Mouse (Mus musculus): Measurements from ENCODE around the gene Mon2.
A peak's percentile ranks its signal among the peaks of the same experiment; 100 is the strongest.

The Mon2 gene

DNA sequence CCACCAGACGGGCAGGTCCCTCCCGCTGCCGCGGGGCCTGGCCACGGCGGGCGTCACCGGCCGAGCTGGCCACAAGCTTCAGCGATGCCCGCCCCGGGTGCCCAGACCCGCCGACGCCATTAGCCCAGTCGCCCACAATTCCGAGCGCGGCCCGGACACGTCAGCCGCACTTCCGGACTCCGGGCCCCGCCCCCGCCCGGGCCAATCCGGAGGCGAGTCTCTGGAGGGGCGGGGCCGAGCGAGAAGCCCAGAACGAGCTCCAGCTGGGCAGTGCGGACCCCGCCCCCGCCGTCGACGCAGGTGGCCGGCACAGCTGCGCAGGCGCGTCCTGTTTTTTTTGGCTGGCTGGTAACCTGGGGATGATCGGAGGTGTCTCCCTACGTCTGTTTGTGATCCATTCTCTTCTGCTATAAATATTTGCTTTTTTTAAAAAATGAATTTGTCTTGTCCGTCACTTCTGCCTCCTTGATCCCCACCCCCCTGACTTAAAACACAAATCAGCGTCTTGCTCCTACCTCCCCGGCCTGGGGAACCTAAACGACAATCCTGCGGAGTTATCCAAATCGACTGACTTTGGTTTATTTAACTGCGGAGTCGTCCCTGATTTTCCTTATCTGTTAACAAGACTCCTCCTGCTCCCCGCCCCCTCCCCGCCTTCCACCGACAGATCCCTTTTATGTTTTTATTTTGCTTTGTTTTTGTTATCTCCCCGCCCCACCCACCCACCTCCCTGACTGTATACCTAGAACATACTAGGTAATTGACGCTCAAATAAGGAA lies at the start of gene Mon2:
Mon2 (minus strand) TSS at position 261 of the 779 bp plus-strand sequence.
- DNase-seq (ENCODE audit: low read depth): peak; percentile 92

DNA sequence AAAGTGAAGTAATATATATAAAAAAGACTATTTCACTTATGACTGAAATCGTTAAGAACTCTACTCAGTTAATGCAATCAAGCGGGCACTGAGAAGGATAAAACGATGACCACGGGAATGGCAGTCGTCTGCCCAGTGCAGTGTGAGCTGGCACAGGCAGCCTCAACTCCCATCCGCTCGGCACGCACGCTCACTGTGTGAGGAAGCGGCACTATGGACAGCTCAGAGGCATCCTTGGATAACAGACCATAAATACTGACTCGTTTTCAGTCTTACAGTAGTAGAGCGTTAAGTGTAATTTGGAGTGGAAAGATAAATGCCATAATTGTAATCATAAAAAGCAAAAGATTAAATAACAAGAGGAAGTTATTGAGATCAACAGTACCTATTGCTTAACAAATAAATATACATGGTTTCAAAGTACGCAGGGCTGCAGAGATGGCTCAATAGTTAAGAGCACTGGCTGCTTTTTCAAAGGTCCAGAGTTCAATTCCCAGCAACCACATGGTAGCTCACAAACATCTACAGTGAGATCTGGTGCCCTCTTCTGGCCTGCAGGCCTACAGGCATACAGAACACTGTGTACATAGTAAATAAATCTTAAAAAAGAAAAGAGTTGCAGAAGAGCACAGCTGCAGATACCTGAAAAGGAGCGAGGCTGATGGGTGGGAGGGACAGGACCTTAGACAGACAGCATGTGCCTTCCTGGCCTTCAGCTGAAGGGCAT lies 44.5 kb upstream of the Mon2 start:
- DNase-seq (ENCODE audit: low read depth): peak; percentile 37

DNA sequence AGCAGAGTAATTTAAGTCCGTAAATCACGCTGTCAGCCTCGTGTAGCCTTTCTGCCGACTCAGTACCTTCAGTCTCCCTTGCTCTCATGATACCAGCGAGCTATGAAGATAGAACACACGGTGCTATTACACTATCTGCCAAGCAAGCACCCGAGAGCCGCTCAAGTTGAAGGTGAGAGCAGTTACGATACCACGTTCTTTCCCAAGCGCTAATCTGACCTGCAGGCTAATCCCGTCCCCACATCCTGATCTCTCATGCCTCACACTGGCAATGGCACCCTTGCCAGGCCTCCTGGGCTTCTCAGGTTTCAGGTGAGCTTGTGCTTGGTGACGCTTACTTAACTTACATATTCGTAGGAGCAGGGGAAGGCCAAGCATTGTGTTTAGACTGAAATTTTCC lies 40.6 kb upstream of the Mon2 start:
- DNase-seq (ENCODE audit: low read depth): no peak

DNA sequence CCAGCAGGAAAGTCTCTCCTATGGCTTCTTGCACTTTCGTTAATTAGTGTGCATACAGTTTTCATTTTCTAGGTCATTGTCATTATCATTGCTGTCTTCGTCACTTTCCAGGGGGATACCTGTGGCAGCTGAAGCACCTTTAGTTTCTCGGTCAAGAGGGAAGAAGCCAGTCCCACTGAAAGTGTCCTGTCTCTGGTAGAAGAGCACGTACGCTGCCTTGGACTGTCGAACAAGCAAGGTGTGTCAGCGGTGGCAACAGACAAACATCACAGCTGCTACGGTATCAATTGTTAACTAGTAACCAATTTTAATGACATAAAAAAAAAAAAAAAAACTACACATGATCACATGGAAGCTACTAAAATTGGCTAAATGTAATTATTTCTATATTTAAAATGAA lies 37.2 kb upstream of the Mon2 start:
- DNase-seq (ENCODE audit: low read depth): no peak

DNA sequence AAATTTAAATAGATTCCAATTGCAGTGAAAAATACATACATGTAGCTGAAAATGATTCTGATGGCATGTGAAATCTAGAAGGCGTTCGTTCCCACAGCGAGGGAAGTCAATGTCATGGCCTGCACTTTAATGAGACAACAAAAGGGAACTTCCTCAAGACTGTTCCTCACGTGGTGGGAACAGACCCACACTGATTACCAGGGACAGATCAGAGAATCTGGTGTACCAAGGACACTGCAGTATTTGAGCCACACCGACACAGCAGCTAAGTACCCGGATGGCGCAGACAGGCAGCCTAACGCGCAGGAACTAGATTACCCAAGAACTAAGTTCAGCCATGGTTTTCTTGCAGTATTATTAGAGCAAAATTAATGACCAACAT lies 36.5 kb upstream of the Mon2 start:
- no peak for DNase-seq (ENCODE audit: low read depth)

DNA sequence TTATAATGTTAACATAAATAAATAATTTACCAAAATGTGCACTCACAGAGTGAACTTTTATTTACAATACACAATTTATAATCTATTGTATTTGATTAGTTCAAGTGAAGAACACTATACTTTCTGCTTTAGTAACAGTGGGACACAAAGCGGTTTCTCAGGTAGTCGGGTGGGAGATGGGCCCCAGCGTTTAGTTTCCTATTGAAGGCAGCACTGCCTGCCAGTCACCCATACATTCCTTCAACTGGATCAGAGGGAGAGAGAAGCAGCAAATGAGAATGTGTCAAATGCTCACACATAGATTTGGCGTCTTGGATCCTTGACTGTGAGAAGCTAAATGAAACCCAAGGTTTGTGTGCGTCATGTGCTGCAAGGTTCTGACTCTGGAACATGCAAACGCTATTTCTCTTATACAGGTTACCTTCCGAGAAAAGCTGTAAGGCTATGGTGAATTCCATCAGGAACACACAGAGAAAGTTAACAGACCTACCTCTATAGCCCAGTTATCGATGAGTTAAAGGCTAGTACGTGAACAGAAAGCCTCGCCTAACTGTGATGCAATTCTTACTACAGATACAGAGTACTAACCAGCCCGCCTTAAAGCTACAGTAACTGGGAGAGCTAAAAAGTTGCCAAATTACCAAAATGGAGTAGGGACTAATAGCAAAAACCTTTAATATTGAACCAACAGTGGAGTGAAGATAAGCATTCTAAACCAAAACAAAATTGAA lies 35.9 kb upstream of the Mon2 start:
- no peak for DNase-seq (ENCODE audit: low read depth)

DNA sequence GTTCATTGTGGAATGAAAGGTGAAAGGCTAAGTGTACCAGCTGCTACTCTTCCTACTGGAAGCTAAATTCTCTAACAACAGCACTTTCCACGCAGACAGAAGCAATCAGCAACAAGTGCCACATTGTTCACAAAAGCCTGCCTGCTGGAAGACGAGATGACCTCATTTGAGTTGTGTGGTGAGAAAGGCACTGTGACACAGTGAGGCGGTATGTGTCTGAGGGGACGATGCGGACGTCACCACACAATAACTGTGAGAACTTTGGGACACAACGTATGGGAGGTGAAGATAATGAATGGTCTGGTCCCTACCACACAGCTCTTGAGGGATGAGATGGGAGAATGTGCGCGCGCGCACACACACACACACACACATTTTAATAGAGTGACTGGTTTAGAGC lies 34.2 kb upstream of the Mon2 start:
- no peak for DNase-seq (ENCODE audit: low read depth)

DNA sequence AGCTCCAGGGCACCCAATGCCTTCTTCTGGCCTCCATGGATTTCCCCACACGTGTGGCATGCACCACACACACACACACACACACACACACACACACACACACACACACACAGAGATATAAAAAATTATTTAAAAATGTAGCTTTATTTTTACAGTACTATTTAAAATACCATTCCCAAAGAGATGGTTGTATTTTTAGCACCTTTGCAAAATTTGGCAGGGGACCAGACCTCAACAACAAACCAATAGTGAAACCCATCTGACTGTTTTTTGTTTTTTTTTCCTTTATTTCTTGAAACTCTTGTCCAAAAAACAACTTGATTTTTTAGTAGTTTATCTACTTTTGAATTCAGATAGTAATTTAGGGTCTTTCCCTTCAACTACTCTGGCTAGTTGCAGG lies 32.2 kb upstream of the Mon2 start:
- DNase-seq (ENCODE audit: low read depth): no peak

DNA sequence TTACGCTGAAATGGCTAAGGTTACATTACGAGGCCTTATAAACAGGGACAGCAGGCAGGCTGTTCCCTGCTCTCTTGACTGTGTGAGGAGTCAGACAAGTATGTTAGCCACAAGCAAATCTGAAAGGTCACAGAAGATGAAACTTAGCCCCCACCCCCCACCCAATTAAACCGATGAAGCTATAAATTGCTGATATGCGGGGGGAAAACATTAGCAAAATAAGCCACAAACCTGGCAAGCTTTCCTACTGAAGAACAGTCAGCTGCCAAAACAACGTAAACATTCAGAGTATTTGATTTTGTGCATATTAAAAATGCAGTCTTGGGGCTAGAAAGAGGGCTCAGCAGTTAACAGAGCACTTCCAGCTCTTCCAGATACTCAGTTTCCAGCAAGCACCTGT lies 31.8 kb upstream of the Mon2 start:
- DNase-seq (ENCODE audit: low read depth): no peak

DNA sequence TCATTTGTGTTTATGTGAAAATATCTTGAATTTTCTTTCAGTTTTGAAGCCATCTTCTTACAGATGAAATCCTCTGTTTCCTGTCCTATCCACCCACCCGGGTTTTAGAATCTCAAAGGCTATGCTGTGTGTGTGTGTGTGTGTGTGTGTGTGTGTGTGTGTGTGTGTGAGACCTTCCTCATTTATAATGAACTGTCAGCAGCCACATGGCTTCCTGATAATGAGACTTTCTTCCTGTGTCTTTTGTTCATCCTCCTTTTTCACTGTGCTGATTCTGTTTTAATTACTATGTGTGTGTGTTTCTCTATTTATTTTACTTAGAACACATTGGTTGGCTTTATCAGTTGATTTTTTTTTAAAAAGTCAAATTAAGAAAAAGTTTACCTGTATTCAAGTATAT lies 25.0 kb upstream of the Mon2 start:
- peak; percentile 46 for DNase-seq (ENCODE audit: low read depth)

DNA sequence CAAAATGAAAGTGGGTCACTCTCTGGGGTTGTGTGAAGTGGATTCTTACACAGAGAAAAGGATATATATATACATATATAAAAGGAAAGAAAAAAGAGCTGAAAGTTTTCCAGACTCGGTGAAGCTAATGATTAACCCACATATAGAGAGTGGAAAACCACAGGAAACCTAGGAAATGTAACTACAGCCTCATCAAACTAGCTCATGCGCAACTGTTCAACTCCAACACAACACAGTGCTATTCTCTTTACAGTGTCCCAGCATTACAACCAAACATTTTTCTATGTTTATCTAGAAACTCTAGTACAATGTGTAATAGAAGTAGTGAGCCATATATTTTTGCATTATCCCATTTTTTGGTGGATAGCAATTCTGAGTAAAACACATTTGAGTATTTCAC lies 24.3 kb upstream of the Mon2 start:
- DNase-seq (ENCODE audit: low read depth): no peak

DNA sequence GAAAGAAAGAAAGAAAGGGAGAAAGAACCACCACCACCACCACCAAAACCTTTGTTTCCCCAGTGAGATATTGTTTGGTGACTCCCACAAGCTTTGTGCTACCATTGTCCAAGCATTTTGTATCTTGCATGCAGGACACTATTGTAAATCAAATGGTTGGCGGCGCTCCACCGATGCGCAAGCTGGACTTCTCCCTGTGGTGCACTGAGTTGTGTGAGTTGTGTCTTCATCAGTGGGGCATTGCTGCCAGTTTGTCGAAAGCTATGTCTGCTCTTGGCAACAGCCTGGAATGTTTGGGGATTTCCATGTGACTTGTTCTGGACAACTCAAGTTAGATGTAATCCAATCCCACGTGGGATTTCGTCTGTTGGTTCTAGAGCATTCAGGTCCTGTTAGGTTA lies 18.2 kb upstream of the Mon2 start:
- no peak for DNase-seq (ENCODE audit: low read depth)

DNA sequence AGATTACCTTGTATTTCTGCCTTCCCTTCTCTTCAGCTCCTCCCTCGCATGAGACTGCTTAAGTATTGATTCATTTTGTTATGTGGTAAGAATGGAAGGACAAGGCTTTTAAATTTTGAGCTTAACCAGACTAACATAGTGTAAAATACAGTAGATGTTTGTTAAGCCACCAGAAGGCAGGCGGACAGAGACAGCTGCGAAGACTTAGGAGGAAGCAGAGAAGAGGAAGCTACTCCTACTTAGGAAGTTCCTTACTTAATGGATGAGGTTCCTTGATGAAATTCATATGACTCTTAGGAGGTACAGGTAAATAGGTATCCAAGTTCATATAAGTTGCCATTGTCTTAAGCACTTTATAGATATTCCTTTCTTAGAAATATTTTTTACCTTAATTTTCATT lies 16.3 kb upstream of the Mon2 start:
- no peak for DNase-seq (ENCODE audit: low read depth)

DNA sequence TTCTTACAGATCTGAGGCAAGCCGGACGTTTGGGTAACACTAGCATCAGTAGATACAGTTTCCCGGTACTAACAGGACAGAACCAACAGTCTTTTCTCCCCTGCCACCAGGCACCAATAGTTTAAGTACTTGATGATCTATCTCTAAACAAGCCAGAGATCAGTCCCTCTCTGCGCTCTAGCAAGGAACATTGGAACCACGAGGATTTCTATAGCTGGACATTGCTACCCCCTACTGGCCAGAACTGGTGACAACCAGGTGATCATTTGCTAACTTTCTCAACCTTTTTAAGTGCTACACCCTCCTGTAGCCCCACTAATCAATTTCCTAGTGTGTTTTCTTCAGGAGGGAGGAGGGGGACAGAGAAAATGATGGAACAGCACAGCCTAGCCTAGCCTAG lies 15.4 kb upstream of the Mon2 start:
- DNase-seq (ENCODE audit: low read depth): peak; percentile 77

DNA sequence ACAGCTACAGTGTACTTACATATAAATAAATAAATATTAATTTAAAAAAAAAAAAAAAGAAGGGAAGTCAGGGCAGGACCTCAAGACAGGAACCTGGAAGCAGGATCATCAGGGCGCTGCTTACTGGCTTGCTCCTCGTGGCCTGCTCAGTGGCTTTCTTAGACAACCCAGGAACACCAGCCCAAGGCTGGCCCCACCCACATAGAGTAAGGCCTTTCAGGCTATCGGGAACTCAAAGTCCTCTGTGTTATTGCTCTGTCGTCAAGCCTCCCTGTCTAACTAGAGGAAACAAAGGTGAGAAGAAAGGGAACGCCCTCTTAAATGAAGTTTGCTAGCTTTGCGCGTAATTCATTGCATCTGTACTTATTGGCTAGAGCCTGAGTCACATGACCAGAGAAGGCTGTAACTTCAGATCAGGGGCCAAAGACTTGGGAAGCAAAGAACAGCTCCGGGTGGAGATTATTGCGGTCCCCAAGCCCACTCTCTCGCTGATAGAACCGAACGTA lies 13.2 kb upstream of the Mon2 start:
- no peak for DNase-seq (ENCODE audit: low read depth)

DNA sequence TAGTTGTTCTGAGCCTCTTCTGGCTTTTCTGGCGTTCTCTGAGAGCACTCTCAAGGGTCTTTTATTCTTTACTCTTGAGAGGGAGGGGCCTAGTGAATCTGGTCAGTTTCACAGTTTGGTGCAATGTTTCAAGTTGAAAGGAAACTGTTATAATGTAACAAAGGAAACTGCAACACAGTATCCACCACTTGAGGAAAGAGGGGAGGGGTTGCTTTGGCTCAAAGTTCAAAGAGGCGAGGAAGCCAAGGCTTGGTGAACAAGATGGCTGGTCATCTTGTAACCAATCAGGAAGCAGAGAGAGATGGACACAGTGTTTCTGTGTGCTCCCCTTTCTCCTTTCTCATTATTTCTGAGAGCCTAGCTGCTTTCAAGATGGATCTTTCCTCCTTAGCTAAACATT lies 10.5 kb upstream of the Mon2 start:
- peak; percentile 40 for DNase-seq (ENCODE audit: low read depth)

DNA sequence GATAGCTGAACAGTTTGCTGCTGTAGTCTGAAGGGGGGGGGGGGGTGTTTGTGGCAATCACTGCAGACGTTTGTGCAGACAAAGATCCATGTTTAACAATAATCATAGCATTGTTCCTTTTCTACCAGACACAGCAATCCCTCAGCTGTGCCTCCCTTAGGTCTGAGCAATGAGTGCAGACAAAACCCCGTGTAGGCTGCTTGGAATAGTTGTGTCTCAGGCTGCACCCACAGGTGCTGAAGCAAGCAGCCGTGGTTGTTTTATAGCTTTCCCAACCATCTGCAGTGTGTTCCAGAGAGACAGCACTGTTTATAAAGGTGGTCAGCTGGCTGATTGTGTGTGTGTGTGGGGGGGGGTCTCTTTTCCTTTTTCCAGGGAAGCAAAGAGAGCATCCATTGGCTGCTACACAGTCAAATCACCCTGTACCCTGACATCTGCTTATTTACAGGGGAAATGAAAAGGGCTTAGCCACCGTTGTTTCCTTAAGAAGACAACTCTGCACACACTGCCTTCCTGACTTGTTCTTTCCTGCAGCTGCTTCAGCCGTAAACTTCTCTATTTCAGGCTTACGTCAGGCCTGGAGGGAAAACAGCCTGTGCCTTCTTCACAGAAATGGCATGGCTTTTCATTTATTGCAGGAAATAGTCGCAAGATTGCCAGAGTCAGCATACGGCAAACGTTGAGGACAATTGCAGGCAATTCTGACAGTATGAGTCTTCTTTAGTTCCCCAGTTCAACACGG lies 8.8 kb upstream of the Mon2 start:
- peak; percentile 36 for DNase-seq (ENCODE audit: low read depth)

DNA sequence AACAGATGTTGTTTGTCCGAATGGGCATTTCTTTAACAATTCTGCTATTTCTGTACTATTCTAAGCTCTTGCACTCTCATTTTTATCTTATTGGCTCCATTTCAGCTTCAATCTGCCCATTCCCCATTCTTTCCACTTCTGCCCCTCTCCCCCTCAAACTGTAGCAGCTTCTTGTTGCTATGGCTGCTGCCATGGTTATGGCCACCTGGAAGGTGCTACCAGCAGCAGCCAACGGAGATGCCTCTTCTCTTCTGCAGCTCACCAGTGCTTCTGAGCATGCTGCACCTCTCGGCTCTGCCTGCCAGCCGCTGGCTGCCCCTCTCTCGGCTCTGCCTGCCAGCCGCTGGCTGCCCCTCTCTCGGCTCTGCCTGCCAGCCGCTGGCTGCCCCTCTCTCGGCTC lies 8.0 kb upstream of the Mon2 start:
- DNase-seq (ENCODE audit: low read depth): no peak

DNA sequence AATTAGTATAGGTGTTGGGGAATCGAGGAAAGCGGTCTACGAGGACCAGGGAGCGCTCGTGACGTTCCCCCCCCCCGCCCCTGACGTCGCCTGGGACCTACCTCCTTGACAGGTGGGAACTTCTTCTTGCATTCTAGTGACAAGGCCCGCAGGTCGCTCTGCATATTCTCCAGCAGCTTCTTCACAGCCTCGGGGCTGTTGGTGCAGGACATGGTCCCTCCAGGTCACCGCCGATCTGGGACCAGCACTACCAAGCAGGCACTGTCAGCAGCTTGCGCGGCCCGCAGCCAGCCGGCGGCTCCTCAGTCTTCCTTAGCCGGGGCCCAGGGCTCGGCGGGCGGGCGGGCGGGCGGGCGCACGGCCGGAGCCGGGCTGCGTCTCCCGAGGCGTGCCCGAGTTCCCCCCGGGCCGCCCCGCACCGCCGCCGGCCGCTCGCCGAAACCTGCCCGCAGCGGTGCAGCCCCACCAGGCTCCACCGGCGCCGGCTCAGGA lies 508 bp downstream of the Mon2 start:
- DNase-seq (ENCODE audit: low read depth): no peak

DNA sequence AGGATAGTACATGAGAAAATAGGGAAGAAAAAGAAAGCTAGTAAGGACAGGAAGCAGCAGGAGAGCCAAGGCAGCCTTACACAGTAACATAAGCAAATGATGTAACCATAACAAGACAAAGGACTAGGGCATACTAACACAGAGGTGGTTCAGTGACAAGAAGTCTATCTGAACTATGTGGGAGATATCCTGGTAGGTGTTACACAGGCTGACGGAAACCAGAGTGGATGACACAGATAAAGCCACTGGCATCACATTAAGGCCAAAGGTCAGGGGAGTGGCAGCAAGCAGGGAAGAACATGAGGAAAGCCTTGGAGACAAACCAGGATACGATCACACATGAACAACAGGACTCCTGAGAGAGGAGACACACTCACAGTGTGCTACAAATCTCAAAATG lies 4.3 kb downstream of the Mon2 start:
- DNase-seq (ENCODE audit: low read depth): no peak

DNA sequence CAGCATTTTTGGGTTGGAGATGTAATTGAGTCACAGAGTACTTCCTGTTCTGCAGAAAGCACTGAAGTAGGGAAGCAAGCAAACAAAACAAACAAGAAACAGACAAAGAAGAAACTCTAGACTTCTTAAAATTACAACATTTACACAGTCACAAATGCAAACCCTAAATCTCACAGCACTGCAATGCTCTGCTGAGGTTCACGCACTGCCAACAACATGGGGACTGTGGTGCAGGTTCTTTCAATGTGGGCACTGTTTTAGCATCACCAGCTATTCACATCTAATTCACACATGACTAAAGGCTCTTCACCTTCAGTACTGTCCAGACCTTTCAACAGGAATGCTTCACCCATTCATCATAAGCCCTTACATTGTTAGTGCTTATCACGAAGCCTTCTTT lies 13.3 kb downstream of the Mon2 start:
- DNase-seq (ENCODE audit: low read depth): no peak

DNA sequence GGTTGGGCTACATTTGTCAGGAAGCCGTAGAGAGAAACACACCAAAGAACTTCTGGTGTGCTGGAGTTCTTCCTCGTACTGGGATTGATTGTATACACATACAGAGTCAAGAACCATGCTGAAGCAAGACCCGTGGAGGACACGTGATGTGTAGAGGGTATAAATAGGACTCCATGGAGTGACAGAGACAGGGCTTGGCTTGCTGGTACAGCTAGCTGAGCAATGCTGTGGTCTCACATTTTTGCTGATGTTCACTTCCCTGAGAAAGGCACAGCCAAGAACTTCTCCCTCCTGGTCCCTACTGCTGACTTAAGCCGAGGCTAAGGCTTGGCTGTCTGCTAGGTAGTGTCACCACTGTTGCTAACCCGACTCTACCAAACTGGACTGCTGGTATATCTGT lies 15.5 kb downstream of the Mon2 start:
- no peak for DNase-seq (ENCODE audit: low read depth)
